Mouse (Mus musculus) adrenal gland, postnatal 4 days (tissue): ENCODE data around the gene Nhlh1. TPM values are rescaled to one million over a fixed set of nuclear protein-coding genes. Genes with fewer than 3 reads are reported as not detected.

ENCODE experiments used
- DNase-seq, 2 experiments: peaks; one replicate each; pipeline ENCODE4 v3.0.0; 2021 to 2022; ENCODE audit warnings: low spot score in 2 of 2, mixed read lengths in 2 of 2
- long read RNA-seq, 2 experiments: library from polyadenylated mRNA; stranded (forward); transcript quantifications; one replicate each; pipeline ENCODE4 v2.0.0; 2021
- total RNA-seq, 2 experiments: library from RNA; stranded (reverse); gene quantifications; 2 replicates each; pipeline ENCODE4 v1.2.3; 2021

The Nhlh1 gene
- total RNA-seq = under 1 TPM in 1 of 2 experiments, not detected in 1; 0.31 TPM
- long read RNA-seq, experiment 1 = 0 reads
- long read RNA-seq, experiment 2 = 0 reads

DNA sequence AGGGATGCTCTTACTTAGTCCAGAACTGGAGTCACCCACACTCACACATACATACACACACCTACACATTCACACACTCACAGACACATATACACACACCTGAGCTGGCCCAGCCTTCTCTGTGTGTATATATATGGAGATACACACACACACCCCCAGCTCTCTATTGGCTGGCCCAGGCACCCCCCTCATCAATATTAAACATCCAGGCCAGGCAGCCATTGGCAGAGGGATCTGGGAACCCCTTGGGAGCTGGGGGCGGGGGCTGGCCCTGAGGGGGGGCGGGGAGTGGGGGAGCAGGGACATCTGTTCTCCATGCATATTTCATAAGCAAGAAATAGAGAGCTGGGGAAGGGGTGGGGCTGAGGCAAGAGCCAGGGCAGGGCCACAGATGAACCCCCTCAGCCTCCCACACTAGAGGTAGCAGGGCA, at the start of gene Nhlh1:
Gene Nhlh1, minus strand, starts transcription at position 83 of the 431 bp plus-strand sequence.
- no peak for DNase-seq

DNA sequence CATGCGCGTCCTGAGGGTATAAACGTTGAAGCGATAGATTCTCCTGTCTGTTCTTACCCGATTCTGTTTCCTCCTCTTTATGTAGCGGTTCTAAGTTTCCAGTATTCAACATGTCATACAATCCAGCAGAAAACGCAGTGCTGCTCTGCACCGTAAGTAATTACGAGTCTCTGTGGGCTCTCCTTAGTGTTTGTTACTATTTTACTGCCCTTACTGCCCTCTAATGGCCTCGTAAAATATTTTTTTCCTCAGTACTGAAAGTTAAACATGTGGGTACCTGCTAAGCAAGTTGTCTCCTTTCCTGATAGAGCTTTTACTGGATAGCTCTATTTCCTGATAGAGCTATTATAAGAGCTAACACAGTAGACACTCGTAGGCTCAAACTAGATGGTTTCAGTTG, 47.7 kb upstream of the Nhlh1 start:
- DNase-seq = no peak

DNA sequence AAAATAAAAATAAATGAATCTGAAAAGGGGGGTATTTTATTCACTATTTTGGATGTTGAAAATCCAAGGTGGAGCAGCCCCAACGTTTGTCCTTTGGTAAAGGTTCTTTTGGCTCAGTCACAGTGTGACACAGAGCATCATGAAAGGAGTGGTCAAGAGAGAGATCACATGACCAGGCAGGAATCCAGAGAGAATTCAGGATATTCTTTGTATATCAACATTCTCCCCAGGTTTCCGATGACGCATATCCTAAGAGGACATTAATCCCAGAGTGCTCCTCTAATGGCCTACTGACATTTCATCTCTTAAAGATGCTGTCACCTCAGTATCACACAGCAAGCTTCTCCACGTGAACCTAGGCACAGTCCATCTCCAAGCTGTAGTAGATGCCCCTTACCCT, 46.2 kb upstream of the Nhlh1 start:
- DNase-seq = no peak

DNA sequence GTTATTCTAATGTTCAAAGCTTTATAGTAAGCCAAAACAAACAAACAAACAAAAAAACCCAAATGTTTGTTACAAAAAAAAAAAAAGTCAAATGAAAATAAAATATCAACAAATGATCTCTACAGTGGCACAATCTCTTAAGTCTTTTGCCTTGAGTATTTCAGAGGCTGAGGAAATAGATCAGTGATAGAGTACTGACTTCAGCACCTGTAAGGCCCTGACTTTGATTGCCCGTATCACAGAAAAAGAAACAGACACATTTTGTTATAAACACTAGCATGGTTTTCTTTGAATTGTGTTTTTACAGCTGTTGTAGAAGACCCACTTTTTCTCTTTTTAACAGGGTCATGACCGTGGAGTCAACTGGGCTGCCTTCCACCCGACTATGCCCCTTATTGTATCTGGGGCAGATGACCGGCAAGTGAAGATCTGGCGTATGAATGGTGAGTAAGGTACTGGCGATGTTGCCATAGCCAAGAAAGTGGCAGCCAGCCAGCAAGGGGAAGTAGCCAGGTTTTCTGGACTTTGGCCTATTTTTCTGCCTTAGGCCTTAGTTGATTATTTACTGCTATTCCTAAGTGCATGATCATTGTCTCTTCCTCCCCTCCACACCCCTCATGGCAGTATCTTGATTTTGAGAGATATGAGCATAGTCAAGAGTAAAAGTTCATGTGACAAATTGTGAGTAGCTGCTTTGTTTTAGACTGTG, 42.1 kb upstream of the Nhlh1 start:
- DNase-seq = no peak

DNA sequence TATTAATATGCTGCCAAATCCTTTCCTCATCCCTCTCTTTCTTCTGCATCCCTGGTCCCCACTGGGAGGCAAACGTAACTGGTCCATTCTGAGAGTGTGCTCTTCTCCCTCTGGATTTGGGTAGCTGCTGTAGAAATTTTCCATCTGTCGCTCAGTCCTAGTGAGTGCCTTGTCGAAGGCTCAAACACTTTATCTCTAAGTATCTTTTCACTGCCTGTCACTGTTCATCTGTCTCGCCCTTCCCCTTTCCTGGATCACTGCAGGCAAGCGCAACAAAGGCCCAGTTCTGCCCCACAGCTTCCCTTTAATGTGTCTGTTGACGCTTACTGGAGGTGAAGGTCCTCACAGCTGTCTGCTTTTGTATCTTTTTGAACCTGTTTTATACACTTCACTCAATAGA, 37.8 kb upstream of the Nhlh1 start:
- no peak for DNase-seq

DNA sequence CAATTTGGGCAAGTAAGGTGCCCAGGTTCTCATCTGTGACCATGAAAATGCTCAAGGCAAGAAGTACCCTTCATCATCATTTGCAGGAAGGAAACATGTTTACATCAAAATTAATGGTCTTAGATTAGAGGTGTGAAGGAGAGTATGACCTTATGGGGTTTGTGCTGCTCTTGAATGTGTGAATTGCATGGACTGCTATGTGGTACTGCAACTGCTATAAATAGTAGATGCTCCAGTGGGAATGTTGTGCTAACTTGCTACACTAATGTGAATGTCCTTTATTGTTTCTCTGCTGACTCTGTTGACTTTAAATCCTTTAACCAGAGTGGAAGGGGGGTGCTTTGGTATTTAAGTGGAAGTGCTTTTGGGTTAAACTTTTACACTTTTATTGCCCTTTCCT, 36.9 kb upstream of the Nhlh1 start:
- no peak for DNase-seq

DNA sequence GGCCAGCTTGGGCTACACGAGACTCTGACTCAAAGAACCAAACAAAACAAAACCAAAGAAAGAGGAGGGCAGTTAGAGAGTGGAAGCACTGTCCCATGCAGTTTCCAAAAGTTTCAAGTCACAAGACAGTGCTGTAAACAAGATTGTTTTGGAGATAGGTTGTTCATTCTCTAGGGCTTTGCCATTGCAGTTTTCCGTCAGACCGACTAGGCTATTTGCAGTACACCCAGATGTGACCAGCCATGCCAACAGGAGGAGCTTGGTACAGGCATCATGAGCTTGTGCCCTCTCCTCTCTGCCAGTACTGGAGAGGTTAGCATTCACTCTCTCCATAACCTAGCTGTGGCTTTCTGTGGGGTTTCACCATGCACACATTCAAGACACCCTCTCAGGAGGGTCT, 36.1 kb upstream of the Nhlh1 start:
- DNase-seq = no peak

DNA sequence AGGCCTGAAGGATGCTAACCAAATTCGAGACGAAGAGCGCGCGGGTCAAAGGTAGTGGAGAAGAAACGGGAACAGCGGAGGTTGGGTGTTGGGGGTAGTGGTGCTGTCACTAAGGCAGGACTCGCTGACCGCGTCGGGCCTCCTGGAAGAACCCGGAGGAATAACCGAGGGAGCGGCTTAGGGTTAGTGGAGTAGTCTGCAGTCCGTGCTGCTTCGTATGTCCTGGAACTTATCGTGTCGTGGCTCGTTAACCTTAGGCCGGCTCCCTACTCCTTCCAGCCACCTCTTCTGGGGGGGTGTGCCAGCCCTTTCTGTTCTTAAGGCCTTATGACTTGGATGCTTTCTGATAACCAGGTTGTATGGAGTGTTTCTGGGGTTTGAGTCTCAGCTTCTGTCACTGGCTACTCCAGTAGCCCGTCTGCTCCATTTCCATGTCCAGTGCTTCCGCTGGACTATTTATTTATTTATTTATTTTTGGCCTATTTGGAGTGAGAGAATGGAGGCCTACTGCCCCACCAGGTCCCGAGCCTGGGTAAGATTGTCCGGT, 25.6 kb upstream of the Nhlh1 start:
- DNase-seq = no peak

DNA sequence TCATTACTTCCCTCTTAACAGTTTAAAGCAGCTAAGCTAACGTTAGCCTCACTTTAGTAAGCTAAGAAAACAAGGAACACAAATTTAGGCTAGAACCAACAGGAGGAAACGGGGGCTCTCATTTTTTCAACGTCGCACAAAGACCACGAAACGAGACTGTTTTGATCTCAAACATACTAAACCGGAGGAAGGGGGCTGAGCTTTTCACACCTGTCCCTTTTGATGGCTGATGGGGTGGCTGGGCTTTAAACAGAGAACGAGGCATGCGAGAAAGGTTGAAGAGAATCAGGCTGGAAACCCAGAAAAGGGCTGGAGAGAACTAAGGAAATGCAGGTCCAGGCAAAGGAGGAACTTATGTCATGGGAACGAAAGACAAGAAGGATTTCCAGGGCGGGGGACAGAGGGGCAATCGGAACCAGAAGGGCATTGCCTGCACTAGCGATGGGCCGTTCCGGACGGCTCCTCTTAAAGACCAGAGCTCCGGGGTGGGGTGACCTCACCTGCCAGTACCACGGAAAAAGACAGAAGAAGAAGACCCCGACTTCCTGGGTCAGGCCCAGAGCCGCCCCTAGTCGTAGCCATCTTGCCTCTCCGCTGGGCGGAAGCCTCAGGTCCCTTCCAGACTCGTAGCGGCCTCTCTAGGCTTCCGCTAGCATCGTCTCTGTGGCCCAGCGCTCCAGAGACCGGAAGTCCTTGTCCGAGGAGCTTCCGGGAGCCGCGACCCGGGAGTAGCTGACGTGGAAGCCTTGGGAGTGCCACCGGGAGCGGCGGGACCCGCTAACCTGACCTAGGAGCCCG, 24.9 kb upstream of the Nhlh1 start, which contains the start of the genes Copa and Ncstn:
Gene Copa, plus strand, starts transcription at position 429 of the 798 bp plus-strand sequence.
Gene Ncstn, minus strand, starts transcription at position 695 of the 798 bp plus-strand sequence.
- peak; percentile 84 to 85 for DNase-seq

DNA sequence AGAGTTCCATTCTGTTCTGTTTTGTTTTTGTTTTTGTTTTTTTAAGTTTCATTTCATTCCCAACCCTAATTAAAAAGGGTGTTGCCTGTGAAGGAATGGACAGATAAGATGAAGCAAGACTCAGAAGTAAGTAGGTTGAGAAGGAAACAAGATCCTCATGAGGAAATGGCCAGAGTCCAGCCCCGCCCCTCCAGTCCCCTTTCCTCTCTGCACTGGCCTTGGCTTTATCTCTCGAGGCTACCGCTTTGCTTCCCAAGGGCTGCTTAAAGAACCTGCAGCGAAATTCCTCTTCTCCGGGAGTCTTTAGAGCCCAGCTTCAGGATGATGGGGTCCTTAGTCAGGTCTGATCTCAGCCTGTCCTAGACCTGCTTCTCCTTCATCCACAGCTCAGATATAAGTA, 20.6 kb upstream of the Nhlh1 start:
- DNase-seq = no peak

DNA sequence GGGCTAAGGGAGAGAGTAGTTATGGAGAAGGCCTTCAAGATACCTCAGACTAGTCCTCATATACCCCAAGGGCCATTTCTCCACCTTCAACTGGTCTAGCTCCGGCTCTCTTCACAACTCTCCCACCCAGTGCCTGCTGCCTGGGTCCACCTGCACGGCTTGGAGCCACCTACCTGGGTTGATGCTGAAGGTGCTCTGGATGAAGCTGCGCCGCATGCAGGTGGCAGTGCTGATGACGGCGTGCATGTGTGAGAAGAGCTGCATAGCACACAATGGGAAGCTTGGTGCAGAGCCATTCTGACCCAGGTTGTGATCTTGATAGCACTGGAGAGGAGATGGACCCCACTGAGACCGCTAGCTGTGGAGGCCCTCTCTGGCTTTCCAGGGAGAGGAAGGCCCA, 15.2 kb upstream of the Nhlh1 start:
- no peak for DNase-seq

DNA sequence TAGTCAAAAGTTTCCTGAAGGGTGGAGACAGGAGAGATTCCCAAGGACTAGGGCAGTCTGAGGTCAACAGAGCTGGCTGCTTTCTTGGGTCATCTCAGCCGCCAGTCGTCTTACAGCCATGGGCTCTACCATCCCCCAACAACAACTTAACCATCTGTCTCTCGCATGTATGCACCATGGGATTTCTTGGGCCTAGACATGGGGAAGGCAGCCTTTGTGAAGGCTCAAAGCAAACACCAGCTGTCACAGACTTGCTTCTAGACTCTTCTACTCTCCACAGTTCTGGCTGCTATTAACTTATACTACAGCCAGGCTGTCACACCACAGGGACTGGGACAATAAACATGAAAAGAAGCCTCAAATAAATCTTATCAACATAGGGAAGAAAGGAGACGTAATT, 14.2 kb upstream of the Nhlh1 start:
- DNase-seq = no peak

DNA sequence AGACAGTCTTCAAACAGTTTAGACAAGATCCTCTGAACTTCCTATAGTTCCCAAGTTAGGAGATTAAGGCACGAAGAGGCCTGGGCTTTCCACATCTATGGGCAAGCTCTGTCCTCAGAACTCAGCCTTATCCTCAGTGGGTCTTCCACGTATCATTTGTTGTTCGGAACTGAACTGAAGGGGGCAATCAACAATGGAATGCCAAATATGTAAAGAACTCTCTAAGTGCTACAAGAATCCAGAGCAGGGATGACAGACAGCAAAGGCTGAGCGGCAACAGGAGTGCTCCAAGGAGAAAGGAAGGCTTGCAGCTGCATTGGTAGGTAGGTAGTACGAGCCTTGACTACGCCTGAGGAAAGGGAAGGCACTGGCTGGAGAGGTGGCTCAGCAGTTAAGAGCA, 12.9 kb upstream of the Nhlh1 start:
- DNase-seq = no peak

DNA sequence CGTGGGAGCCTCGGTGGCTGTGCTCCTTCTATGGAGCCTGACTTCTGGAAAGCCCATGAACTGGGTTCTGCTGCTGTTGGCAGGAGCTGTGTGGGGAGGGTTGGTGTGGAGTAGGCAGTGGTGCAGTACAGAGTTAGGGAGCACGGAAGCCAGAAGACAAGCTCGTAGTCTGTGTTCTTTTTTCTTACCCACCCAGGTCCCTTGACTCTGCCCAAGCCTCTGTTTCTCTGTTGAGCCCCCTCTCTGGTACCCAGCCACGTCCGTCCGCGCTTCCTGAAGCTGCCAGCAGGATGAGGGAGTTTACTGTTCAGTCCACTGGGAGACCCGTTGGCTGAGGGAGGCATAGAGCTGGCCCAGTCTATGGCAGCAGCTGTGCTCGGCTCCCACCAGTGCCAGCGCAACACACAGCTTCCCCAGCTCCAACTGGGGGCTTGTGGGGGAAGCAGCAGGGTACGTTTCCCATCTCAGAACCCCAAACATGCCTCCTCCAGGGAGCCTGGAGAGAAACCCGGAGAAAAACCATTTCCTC, 7.3 kb upstream of the Nhlh1 start:
- no peak for DNase-seq

DNA sequence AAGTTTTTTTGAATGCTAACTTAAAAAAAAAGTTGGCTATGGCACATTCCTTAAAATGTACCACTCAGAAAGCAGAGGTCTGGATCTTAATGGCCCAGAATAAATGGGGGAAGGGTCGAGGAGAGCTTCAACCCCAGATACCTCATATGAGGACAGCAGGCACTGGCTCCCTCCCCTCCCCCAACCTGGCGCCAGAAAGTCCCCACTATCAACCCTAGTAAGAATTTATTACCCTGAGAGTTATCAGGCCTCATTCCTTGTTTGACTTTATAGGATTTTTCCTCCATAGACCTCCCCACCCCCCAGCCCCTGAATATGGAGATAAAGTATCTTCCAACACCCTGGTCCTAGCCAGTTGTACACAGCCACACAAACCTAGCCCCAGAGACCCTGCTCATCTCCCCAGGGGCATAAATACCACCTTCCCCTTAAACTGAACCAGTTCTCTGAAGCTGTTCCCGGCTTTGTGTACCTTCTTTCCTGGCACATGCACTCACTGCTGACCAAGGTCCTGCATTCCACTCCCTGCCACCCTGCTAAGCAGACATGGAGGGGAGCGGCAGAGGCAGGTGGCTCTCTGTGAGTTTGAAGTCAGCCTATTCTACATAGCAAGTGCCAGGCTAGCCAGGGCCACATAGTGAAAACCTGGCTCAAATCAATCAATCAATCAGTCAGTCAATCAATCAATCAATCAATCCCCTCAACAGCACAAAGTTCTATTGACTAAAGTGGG, 6.1 kb upstream of the Nhlh1 start:
- no peak for DNase-seq

DNA sequence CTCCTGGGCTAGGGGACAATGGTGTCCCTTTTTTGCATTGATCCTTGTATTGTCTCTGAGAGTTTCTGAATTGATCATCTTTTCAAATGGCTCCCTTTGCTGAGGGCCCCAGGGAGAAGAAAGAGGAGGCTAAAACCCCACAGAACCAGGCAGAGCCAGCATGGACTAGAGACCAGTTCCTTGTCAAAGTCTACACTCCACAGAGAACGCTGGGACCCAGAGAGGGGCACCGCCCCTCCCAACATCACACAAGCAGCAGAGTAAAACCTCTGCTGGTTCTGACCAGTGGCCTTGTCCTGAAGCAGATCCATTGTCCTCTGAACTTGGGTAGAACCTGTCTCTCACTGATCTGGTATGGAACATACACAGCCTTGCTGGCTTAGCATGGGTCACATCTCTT, 4.7 kb upstream of the Nhlh1 start:
- no peak for DNase-seq

DNA sequence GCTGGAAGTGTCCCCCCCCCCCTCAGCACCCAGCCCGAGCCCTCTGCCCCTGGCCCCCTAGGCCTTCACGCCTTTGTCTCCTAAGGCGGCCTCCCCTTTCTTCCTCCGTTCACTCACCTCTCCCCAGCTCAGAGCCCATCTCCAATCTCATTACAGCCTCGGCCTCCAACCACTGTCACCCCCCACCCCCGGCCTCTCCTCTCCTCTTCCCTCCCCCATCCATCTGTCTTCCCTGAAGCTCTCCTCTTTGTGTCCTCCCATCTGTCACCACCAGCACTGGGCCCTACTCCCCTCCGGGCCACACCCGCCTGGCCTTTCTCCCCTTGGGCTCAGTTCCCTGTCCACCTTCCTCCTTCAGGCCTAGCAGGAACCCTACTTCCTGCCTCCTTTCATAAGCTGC, 3.8 kb upstream of the Nhlh1 start:
- no peak for DNase-seq

DNA sequence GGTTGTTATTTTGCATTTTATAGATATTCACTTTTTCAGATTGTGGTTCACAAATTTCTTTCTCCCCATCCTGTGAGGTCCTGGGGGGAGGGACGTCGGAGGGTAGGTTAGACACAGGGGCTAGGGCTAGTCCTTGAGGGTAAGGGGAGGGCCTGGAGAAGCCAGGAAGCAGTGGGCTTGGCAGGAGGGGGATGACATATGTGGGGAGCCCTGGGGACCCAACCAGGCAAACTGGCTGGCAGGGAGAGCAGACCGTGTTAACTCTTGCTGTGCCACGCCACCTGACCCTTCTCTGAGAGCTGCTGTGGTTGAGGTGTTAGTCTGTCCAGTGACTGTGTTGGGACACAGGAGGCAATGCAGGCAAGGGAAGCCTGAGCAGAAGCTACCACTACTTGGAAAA, 3.3 kb upstream of the Nhlh1 start:
- no peak for DNase-seq

DNA sequence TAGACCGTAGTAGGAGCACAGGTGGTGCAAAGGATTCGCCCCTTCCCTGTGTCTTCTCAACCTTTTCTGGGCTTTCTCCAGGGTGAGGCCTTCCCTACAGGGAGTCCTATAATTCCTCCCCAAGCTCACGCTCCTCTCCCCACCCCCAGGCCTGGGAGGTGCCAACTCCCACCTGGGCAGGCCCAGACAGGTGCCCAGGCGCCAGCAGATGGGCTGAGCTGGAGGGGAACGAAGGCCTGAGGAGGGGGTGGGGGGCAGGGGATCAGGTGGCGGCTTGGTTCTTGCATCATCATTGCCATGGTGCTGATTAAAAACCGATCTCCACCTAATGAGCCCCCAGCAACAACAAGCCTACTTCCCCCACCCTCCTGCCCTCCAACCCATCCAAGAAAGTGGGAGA, 1.5 kb upstream of the Nhlh1 start:
- DNase-seq = no peak

DNA sequence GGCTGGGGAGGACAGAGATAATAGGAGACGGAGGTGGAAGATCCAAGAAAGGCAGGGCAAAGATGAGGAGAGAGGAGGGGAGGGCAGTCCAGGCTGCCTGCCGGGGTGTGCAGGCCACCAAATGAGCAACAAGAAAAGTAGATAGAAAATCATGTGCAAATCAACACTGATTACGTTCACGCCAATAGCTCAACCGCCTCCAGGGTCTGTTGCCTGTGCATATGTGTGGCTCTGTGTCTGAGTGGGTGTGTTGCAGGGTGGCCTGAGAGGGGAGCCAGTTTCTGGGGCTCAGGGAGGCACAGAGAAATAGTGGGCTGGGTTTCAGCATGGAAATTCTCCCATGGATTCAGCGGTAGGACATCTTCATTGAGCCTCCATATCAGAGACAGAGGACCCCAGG, 948 bp upstream of the Nhlh1 start:
- no peak for DNase-seq

DNA sequence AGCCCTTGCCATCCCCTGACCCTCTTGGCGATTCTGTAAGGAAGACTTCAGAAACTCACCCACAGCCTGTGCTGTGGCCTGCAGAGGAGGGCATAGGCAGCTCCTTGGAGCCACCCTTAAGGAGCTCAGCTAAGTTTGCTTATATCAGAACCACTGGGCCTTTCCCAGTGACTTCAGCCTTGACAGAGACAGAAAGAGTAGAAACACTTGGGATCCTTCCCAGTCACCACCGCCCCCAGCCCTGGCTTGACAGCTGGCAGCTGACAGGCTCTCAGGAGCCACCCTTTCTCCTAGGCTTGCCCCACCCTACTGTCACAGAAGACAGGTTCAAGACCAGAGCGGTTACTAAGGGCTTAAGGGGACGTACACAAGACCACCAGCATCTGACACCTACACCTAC, 1.1 kb downstream of the Nhlh1 start:
- no peak for DNase-seq
